8 mouse cellular contexts compared by ENCODE assay signal in genomic region chrX:37167085-37167484, GRCm38 (mm10). TPM values are rescaled to one million over a fixed set of nuclear protein-coding genes. Genes with fewer than 3 reads are reported as not detected.
DNase-seq lines count a peak whose midpoint lies in the region; ATAC-seq and TF ChIP-seq lines count a peak whose summit lies in the region.
"Had no signal": no experiment of that assay in that cellular context is flagged by ENCODE, and none has a peak within 500 bp of the region (broad histone marks: within the 10 kb centered on the region; RNA-seq: fewer than 3 reads in every experiment).

No protein-coding gene starts in this region.

- H3K27ac ChIP-seq in lung, embryonic 14.5 days (ENCODE audit: low read depth): no peak overlapping the region

- H3K36me3 ChIP-seq in lung, embryonic 14.5 days (ENCODE audit: insufficient read depth): no peaks in the 10 kb centered on the region

- peak; percentile 63 for TF ChIP-seq CTCF in lung, embryonic 14.5 days (IDR thresholded peaks at IDR 0.05; ENCODE audit: low read depth)

- intact Hi-C loops in heart, postnatal 10 days (cut with DNase I): no loop called here

- no peak overlapping the region for H3K4me3 ChIP-seq in lung, embryonic 14.5 days (ENCODE audit: low read depth, low read length)
- H3K4me3 ChIP-seq: megakaryocyte, embryonic 14.5 days had no signal

- H3K27me3 ChIP-seq in lung, embryonic 14.5 days (ENCODE audit: insufficient read depth, low read length): no peaks in the 10 kb centered on the region

- H3K9me3 ChIP-seq in lung, embryonic 14.5 days (ENCODE audit: low read depth, low read length): no peaks in the 10 kb centered on the region
- H3K9me3 ChIP-seq: megakaryocyte, embryonic 14.5 days had no signal

- 39% methylated on average over 3 of the region's 3 CpGs for WGBS in lung, embryonic 14.5 days

- peak; percentile 10 for DNase-seq in layer of hippocampus, adult 11-12 months (ENCODE audit: low spot score)
- DNase-seq in layer of hippocampus, adult 9-10 months (ENCODE audit: low spot score): no peak
- peak; percentile 64 for DNase-seq in ES-CJ7 (ENCODE audit: low read depth, low spot score)
- peak; percentile 57 for DNase-seq in adrenal gland, postnatal 14 days
- DNase-seq in heart, postnatal 10 days: peak; percentile 45 to 62
- DNase-seq in lung, embryonic 14.5 days: peak; percentile 78
- DNase-seq in thymus, postnatal 14 days: peak; percentile 43

- H3K4me2 ChIP-seq in lung, embryonic 14.5 days: no peak overlapping the region

- H3K9ac ChIP-seq in lung, embryonic 14.5 days: no peak overlapping the region

- no peak for ATAC-seq in lung, embryonic 14.5 days (ENCODE audit: insufficient read depth)

- no peaks in the 10 kb centered on the region for H3K4me1 ChIP-seq in lung, embryonic 14.5 days (ENCODE audit: insufficient read depth)

RNA-seq across cellular contexts. Expression of gene Akap14, which starts 1.6 kb away (rescaled TPM):
- total RNA-seq in adrenal gland, postnatal 14 days (2021): not detected in 2 replicates
- total RNA-seq in heart, postnatal 10 days (2021): not detected
- polyA plus RNA-seq in lung, embryonic 14.5 days (2014; fragmentation: Nextera tagmentation; extraction: Ambion mirVana): 0.09 TPM in 1 of 2 replicates, not detected in the other

RNA-seq across cellular contexts. Expression of gene Ndufa1, which starts 23.9 kb away (rescaled TPM):
- total RNA-seq in adrenal gland, postnatal 14 days (2021): 610 and 644 TPM in 2 replicates
- 100 to 1,000 TPM; 829 to 849 TPM for total RNA-seq in heart, postnatal 10 days (2021)
- polyA plus RNA-seq in lung, embryonic 14.5 days (2014; fragmentation: Nextera tagmentation; extraction: Ambion mirVana): 387 and 422 TPM in 2 replicates

RNA-seq across cellular contexts. Expression of gene Rnf113a1, which starts 24.0 kb away (rescaled TPM):
- total RNA-seq in adrenal gland, postnatal 14 days (2021): 4.1 and 4.2 TPM in 2 replicates
- total RNA-seq in heart, postnatal 10 days (2021): 1 to 10 TPM; 2.9 to 4.1 TPM
- polyA plus RNA-seq in lung, embryonic 14.5 days (2014; fragmentation: Nextera tagmentation; extraction: Ambion mirVana): 9.2 and 11.0 TPM in 2 replicates

RNA-seq across cellular contexts. Expression of gene Nkap, which starts 40.5 kb away (rescaled TPM):
- total RNA-seq in adrenal gland, postnatal 14 days (2021): 12.7 and 16.5 TPM in 2 replicates
- 10 to 100 TPM; 10.7 to 12.2 TPM for total RNA-seq in heart, postnatal 10 days (2021)
- 13.6 and 15.9 TPM in 2 replicates for polyA plus RNA-seq in lung, embryonic 14.5 days (2014; fragmentation: Nextera tagmentation; extraction: Ambion mirVana)

RNA-seq across cellular contexts. Expression of gene Gm9, which starts 43.8 kb away (rescaled TPM):
- not detected in 2 replicates for total RNA-seq in adrenal gland, postnatal 14 days (2021)
- total RNA-seq in heart, postnatal 10 days (2021): not detected
- polyA plus RNA-seq in lung, embryonic 14.5 days (2014; fragmentation: Nextera tagmentation; extraction: Ambion mirVana): not detected in 2 replicates
